Mouse (Mus musculus) adrenal gland, adult 18-20 months (tissue): ENCODE measurements around the gene Etl4. TPM values are rescaled to one million over a fixed set of nuclear protein-coding genes. Genes with fewer than 3 reads are reported as not detected.

Source experiments
- DNase-seq, 2 experiments: peaks; one replicate each; pipeline ENCODE4 v3.0.0; 2021 to 2022; ENCODE audit warnings: low spot score in 2 of 2
- total RNA-seq, 2 experiments: library from RNA; stranded (reverse); gene quantifications; 1 replicate in 1 of 2; 2 replicates in 1 of 2; pipeline ENCODE4 v1.2.3; 2021

The Etl4 gene
- total RNA-seq, 2 experiments from 2014 or later = 19.7 to 21.2 TPM

DNA sequence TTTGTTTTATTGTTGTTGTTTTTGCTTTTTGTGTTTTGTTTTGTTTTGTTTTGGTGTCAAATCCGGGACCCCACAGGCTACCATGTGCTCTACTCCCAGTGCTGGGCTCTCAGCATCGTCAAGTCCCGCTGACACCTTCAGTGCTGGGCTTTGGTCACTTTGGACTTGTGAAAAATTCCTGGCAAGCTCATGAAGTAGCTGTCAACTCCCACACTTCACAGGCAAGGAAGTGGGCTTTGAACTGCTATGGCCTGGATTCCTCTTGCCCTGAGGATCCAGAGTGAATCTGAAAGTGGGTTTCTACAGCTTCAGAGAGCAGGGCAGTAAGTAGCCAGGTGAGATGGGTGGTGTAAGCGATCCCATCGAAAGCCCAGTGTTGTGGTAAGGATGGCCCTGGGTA lies 649.5 kb downstream of the Etl4 start:
- DNase-seq = no peak

DNA sequence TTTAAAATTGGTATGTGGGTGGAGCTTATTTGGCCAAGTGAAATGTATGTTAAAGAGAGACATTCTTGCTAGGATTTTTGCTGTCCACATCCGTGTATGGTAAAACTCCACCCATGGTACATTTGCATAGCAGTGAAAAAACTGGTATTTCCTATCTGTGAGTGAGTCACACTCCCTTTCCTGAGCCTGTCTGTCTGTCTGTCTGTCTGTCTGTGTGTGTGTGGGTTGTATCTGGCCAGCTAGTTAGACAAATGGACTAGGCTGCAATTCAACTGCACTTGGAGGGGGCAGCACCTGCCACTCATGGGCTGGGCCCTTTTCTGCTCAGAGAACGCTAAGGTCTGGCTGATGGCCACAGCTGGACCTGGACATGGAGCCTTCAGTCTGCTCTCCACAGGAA lies 650.1 kb downstream of the Etl4 start:
- no peak for DNase-seq

DNA sequence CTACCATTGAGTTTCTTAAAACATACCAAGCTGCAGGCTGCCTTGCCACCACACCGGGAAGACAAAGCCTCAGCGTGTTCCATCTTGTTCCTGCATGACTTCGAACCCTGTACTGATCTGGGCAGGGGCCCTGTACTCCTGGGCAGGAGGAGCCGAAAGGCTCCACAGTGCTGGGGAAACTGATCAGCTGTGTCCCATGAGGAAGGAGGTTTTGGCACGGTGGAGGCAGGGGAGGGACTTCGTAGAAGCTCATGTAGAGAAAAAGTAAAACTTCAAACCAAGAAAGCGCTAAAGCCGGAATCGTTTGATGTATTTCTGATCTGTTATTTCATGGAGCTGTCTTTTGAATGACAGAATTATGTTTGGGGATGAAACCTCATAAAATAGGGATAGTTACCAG lies 651.0 kb downstream of the Etl4 start:
- no peak for DNase-seq

DNA sequence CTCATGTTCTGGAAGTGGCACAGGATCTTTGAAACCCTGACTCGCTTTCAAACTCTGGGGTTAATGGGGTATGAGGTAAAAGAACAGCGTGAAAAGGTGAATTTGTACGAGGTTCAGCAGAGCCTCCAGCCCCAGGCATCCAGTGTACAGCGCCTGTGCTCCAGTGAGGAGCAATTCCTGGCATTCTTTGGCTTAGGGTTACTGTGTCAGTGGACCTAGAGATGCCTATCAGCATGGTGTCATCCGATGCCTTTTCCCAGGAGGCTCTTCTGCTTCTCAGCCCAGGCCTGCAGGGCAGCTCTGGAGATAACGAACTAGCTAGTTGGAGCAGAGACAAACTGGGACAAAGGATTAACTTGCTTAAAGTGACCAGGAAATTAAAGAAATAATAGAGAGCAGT lies 653.5 kb downstream of the Etl4 start:
- DNase-seq = no peak

DNA sequence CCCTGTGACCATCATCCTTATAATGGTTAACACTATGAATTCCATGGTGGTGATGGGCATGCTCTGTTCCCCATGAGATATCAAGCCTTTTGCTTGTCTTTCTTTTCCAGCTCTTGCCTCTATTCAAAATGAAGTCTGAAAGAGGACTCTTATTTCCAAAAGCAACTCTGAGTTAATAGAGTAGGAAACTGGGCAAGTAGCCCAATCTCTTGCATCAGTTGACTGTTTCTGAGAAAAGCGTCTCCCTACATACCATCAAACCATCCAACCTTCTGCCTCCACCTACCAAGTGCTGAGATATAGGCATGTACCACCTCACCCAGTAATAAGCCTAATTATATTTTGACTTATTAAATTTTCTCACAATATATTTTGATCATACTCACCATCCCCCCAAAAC lies 658.9 kb downstream of the Etl4 start:
- no peak for DNase-seq

DNA sequence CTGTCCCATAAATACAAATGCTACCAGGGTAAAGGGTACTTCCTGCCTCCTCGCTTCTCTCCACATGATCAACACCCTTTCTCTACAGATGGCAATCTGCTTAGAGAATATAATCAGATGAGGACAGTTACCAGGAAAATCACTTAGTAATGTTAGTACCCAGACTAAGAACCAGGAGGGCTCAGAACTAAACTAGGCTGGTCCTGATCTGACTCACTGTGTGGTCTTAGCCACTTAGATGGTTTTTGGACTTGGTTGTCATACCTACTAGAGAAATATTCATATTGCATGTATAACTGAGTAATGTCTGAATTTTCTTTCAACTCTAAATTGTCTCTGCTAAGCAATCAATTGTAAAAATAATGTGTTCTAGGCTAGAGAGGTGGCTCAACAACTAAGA lies 662.4 kb downstream of the Etl4 start:
- no peak for DNase-seq

DNA sequence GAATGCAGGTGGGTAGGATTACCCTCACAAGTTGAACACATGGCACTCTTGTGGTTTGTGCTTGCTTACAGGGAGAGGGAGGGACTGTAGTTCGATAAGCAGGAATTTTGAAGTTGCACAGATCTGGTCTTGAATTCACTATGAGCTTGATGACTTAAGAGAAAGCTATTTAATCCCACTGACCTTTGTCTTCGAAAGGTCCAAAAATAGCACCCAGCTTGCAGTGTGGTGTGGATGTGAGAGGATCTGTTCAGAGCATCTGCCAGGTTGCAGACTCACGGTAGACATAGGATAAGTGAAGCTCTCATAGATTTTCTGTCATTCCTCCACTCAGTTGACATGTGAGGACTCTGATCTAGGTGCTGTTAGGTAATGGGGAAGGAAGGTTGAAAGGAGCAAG lies 670.8 kb downstream of the Etl4 start:
- DNase-seq = no peak

DNA sequence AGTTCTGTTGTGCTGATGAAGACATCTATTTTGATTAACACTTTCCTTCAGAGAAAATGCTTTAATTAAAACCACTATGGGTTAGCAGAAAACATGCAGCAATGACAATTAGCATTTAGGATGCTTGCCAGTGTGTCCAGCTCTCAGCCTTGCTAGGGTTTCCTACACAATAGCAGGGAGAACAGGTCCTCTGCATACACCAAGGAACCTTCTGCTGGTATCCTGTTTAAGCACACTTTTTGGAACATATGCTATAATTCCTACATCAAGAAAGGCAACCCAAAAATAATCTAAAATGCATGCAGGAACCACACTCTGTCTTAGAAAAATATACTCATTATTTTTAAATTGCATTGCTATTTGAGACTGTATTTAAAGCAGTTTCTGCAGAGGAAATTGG lies 673.5 kb downstream of the Etl4 start:
- no peak for DNase-seq

DNA sequence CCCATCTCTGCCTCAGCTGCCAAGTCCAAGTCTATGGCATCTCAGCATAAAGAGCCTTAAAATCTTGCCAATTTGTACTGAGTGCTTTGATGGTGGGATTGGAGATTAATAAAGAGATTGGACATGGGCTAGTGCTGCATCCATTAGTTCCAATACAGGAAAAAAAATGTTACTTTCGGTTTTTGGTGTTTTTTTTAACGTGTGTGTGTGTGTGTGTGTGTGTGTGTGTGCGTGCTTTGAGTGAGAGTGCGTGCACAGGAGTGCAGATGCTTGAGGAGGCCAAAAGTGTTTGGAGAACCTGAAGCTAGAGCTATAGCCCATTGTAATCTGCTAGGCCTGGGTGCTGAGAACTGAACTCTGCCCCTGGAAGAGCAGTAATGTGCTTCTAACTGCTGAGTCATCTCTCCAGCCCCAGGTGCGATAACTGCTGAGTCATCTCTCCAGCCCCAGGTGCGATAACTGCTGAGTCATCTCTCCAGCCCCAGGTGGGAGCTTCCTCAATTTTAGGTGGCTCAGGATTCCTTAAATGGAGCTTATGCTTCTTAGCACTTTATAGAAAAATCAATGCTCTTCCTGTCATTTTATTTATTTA lies 674.1 kb downstream of the Etl4 start:
- DNase-seq = no peak

DNA sequence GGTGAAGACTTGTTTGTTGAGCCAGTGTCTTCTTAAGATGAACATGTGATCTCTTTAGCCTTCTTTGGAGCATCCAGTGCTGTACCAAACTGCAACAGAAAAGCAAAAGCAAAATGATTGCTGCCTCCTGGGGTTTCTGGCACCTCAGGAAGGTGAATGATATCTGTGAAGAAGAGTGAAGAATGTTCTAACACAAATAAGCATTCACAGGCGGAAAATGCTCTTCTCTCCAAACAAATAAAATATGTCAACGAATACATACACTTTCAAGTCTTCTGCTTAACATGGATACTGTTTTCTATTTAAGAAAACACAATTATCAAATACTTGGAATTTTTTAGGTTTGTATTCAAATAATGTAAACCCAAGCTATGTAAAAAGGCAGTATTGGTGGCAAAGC lies 678.3 kb downstream of the Etl4 start:
- DNase-seq = no peak

DNA sequence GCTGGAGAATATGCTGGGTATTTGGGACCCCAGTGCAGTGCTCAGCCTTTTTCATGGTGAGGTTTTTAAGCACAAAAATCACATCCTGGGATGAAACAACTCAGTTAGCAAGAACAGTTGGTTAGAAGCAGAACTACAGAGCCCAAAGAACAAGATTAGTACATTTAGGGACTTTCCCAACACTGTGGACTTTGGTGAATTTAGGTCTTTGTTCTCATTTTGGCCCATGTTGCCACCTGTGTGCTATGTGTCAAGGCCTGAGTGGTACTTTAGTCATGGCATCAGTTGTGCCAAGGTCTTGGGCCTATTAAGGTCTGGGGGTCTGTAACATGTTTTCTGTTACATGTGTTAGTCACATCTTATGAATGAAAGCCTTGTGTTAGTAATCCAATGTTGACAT lies 679.1 kb downstream of the Etl4 start:
- DNase-seq = no peak

DNA sequence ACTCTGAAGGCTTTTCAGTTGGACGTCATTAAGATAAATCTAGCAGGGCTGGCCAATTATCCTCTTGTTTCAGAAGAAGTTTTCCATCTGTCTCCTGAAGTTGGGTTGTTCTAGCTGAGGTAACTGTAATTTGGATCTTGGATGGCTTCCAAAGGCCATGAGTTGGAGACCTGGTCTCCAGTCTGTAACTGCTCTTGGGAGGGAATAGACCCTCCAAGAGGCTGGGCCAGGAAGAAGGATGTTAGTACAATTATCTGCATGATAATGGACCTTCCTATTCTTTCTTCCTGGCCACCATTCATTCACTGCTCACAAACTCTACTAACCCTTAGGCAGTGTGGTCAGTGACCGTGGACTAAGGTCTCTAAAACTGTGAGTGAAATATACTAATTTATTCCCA lies 684.5 kb downstream of the Etl4 start:
- DNase-seq = no peak

DNA sequence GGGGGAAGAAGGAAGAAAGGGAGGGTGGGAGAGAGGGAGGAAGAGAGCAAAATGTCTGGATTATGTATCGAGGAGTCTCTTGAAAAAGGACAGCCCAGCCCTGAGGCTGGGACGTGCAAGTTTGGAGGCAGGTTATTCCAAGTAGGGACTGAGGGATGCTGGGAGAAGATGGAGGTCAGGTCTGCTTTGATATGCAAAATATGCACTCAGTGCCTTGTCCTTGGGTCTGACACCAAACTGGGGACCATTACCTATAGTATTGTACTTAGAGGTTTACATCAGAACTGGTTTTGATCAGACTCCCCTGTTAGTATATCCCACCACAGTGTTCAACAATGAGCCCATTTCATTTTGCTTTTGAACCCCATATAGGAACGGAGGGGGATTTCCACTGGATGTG lies 685.4 kb downstream of the Etl4 start:
- DNase-seq = no peak

DNA sequence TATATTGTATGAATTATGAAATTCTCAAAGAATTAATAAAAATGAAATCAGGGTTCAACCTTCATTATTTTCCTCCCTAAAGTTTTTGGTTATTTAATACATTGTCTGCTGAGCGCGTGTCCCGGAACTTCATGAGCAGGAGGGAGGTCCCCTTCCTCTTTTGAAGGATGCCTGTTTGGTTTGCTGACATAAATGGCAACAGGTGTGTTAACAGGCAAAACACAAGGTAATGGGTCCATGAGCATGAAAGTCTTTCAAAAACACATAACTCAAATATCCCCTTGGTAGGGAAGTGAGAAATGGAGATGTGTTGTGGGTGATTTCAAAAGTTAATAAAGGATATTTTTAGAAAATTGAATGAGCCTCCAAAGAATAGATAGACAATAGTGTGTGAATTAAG lies 687.0 kb downstream of the Etl4 start:
- DNase-seq = no peak

DNA sequence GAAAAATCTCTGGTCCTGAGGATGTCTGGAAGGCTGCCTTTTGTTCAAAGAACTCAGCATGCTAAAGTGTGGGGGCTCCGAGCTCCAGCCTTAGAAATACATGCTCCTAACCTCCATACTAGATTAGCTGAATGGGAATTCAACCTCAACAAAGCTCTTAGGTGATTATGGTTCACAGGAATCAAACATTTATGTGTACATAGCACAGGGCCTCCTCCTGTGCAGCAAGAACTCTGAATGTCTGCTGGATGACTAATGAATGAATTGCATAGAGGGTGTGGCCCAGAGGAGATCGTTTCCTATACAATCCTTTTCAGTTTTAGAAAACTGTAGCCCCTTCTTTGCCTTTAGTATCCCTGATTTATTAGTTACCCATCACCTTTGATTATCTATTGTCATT lies 687.6 kb downstream of the Etl4 start:
- DNase-seq = no peak

DNA sequence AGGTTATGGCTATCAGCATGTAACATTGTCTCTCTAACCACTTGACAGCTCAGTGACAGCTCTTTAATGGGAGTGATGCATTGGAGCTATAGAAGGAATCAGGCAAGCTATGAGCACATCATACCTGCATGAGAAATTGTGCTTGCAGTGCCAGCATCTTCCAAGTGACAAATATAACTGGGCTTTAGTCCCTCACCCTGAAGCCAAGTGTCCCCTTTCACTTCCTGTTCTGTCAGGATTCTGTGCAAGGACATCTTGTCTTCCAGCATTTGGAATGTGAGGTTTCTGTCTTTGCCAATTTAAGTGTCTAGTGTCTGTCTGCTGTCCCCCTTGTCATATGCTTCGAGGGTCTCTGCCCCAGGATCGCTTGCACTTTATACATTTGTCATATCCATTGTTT lies 693.1 kb downstream of the Etl4 start:
- DNase-seq = no peak

DNA sequence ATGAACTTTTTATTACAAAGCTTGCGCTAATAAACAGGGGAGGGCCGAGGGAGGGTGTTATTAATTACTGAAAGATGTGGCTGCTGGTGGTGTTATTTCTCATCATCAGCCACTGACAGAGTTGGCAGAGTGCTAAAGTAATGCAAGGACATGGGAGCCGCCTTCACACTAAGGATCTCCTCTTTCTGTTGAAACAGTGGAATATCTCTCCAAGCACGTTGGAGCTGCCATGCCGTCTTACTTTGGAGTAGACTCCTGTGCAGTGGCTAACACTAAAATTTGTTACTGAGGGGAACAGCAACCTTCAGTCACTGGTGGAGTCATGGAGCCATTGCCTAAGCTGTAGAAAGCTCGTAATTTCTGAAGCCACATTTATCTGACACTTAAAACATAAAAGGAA lies 694.0 kb downstream of the Etl4 start:
- DNase-seq = no peak

DNA sequence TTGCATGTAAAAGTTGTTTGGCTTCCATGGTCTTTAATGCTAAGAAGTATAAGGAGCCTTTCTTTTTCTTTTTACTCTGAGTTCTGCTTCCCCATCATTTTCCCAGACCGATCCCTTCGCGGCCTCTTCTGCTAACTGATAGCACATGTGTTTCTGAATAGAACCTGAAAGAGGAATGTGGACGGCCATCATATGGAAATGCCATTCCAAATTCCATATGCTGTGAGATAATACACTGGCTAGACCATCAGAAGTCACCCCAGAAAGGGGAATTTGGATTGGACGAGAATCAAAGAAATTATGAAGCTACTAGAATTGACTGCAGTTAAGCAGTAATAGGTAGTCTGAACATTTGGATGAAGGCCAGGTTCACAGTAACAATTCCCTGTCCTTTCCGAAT lies 694.4 kb downstream of the Etl4 start:
- no peak for DNase-seq

DNA sequence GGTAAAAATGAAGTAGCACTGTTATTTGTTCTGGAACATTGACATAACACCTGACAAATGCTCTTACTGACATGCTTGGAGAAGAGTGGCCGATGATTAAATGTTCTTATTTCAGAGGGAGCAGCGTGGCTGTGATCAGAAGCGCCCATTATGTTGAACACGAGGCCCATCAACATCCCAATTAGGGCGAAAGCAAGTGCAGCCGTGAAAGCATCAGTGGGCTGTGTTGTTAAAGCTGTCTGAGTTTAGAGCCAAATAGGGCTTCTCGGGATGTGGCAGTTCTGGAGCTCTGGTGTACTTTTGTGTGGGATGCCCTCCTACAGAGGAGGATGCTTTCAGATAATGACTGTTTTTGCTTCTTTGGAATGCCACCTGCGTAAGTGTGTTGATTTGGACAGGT lies 699.6 kb downstream of the Etl4 start:
- no peak for DNase-seq

DNA sequence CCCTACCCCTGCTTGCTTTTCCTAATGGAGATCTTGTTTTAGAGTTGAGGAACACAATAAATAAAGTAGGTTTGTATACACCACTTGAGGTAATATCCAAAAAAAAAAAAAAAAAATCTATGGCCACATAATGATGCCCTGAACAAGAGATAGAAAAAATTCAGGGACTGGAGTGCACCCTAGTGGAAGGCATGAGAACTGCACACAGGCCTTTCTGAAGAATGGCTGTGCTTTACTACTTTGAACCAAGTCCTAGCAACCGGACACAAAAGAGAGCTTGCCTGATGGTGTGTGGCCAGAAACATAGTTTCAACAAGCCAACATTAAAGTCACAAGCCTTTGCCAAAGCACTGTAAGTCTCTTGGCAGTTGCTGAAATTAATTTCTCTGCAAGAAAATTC lies 706.4 kb downstream of the Etl4 start:
- DNase-seq = peak; percentile 13 to 32

DNA sequence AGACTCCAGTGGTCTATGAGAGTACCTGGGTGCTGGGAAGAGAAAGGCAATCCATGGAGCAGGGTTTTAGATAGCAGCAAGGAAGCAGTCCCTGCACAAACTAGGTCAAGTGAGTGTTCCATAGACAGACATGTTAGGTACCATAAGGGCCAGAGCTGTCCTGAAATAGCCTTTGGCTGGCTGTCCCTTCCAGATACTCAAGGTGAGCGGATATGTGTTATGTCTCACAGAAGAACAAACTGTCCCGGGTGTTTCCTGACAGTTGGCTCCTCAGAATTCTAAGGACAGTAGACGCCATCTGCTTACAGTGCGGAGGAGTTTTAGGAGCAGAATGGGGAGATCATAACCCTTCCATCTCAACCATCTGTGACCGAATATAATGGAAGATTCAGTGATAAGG lies 708.8 kb downstream of the Etl4 start:
- DNase-seq = no peak

DNA sequence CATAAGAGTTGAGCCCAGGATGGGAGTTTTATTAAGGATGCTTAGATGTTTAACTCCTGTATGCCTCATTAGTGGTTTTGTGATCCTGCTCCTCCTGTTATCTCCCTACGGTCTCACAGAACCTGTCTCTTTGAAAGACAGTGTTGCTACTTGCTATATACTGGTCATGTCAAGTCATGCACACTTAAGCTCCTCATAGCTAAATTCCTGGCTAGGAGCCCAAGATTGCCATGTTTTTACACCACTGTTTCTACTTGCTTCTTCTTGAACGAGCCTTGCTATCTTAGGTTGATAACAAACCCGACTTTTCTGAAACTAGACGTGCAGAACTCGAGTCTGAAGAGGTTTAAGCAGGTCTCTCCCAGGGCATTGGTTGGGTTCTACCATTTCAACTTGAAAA lies 710.3 kb downstream of the Etl4 start:
- DNase-seq = no peak

DNA sequence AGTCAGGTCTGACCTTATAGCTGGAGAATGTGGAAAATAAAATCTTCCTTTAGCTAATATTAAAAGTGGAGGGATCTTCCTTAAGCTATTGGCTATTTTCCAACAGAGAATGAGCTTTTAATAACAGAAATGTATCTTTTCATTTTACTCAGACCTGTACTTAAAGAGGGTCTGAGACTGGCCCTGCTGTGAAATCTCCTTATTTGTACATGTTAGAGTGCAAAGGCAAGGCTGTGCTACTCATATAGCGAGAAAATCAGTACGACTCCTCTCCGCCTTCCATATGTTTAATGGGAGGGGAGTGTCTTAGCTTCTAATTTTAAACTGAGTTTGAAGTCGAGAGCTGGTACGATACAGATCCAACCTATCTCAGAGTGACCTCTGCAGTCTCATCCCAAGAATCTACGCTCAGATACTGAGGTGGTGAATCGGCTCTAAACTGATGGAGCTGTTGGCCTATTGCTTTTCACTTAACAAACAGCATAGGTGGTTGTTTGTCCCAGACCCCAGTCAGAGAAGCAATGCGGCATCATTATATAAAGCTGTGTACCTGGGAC lies 719.7 kb downstream of the Etl4 start:
- no peak for DNase-seq

DNA sequence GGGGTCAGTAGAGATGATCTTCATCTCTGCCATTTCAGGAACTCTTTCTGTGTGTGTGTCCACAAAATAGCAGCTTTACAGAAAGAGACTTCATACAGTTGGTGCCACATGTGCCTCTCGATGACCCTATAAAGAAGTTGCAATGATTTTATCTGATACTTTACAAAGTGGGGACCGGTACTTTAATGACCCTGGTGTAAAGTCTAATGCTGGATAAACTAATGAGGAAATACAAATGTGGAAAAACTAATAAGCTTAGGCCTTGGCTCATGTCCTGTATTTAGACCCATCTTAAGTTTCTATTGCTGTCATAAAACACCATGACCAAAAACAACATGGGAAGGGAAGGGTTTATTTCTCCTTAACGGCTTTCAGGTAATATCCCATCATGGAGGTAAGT lies 729.0 kb downstream of the Etl4 start:
- no peak for DNase-seq
